Mouse (Mus musculus) bone marrow macrophage, adult 2 months (primary cell): ENCODE measurements around the gene Rgs2.

ENCODE experiments used
- CTCF ChIP-seq: IDR thresholded peaks from 2 replicates; pipeline ENCODE4 v1.5.1; 2012; ENCODE audit warnings: low read depth, mild to moderate bottlenecking, low read length, moderate library complexity
- POLR2A ChIP-seq: IDR thresholded peaks from 2 replicates; pipeline ENCODE4 v1.6.1; 2012; ENCODE audit warnings: mild to moderate bottlenecking, low read depth, low read length, borderline replicate concordance

- TF ChIP-seq CTCF (no peak), POLR2A (no peak)
These were observed 15.2 kb downstream of the Rgs2 start for GRCm38 (mm10) chr1:143988756-143989155.
